Mouse (Mus musculus) brain, embryonic 14.5 days (tissue): Measurements from ENCODE around the gene Zfp869. TPM values are rescaled to one million over a fixed set of nuclear protein-coding genes. Genes with fewer than 3 reads are reported as not detected.
"Not testable (repeated sequence)": the region's sequence is repeated elsewhere in the genome, so short reads cannot be mapped to it uniquely, and the experiment has no call there.

Experiments used
- DNase-seq: peaks from one replicate; pipeline ENCODE4 v3.0.0-alpha.2; 2011; ENCODE audit warnings: low read depth
- CTCF ChIP-seq: fragments of 200-500 bp; IDR thresholded peaks from 2 replicates; pipeline ENCODE4 v1.5.1; 2012; ENCODE audit warnings: inconsistent platforms, mild to moderate bottlenecking, moderate library complexity, borderline replicate concordance; ENCODE audit not compliant: insufficient read depth, insufficient read length; ENCODE audit errors: extremely low read depth
- POLR2A ChIP-seq: fragments of 200-500 bp; IDR thresholded peaks from 2 replicates; pipeline ENCODE4 v1.6.1; 2012; ENCODE audit warnings: mild to moderate bottlenecking, inconsistent platforms, borderline replicate concordance; ENCODE audit not compliant: poor library complexity, insufficient read depth, insufficient read length, severe bottlenecking; ENCODE audit errors: extremely low read depth
- polyA plus RNA-seq: library from polyadenylated mRNA; depleted of rRNA; stranded (reverse); fragments of >200 nt; gene quantifications from 2 replicates; pipeline ENCODE4 v1.2.3, GENCODE M21; 2012; rRNA removed

Zfp869 gene
- 13.5 and 14.3 TPM in 2 replicates for polyA plus RNA-seq

DNA sequence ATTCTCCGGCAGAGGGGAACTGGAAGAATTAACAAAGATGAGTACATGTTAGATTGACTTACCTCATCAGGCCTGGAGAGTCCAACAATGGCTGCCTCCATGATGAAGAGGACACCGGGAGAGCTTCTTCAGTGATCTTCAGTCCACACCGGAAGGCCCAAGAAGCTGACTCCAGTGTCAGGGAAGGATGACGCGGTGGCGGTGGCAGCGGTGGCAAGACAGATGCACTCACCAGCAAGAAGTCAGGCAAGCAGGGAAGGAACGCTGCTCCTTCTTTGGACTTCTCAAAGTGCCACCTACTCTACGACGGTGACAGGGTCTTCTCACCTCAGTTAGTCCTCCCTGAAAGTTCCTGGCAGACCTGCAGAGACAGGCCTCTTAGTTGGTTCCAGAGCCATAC, at the start of gene Zfp869:
Zfp869 (minus strand) TSS at position 101 of the 400 bp plus-strand sequence.
- not testable (repeated sequence) for DNase-seq

DNA sequence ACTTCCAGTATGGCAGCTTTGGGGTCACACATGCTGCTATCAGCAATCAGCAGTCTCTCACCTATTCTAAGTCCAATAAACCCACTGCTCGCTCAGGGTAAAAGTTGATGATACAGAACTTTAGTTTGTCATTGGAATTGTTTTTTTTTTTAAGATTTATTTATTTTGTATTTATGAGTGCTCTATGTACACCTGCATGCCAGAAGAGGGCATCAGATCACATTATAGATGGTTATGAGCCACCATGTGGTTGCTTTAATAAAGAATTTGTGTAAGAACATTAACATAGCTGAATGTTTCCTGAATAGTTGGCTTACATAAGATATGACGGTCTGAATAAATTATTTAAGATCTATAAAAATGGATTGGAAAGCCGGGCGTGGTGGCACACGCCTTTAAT, 47.8 kb upstream of the Zfp869 start:
- TF ChIP-seq CTCF (no peak), POLR2A (no peak)
- DNase-seq, result no peak

DNA sequence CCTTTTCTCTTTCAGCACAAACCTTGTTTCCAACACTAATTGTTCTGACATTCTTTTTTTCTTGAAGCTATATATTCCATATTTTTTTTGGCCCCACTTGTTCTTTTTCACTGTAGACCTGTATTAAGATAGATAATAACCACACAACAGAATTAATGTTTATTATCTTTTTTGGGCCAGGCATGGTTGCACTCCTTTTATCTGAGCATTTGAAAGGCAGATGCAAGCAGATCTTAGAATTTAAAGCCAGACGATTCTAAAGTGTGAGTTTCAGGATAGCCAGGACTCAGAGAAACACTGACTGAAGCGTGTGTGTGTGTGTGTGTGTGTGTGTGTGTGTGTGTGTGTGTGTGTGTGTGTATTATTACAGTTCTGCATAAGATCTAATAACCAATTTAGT, 41.9 kb upstream of the Zfp869 start:
- DNase-seq, result no peak

DNA sequence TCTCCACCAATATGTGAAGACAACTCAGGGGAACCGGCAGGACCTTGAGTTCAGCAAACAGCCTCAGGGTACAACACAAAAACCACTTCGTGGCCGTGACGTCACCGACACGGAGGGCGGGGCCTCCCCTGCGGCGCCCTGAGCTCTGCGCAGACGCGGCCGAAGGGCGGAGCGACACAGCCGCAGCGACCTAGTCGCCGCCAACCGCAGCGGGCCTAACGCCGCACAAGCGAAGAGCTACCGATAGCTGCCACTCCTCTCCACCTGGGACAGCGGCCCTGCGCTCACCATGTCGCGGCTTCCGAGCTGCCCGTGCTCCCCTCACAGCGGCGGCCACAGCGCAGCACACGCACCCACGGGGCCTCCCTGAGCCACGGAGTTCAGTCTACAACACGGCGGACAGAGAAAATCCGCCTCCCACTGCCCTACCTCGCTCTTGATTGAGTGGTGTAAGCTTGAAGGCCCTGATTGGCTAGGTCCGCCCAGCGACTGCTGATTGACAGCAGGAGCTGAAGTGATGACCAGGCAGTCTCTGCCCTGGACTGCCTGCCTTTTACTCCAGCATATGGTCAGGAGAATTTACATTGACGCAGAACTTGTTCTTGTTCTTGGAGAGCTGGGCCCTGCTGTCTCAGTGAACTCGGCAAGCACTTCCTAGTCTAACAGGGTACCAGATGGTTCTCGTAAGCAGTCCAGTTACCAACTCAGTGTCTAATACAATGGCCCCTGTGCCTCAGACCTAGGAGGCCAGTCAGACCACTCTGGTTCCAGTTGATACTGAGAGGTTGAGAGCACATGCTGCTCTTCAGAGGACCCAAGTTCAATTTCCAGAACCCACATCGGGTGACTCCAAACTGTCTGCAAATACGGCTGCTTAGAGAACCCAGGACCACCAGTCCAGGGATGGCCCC, 39.3 kb upstream of the Zfp869 start, which contains the start of gene Zfp963:
Zfp963 (minus strand) TSS at position 427 of the 911 bp plus-strand sequence.
- peak; percentile 99 for TF ChIP-seq POLR2A
- no peak for TF ChIP-seq CTCF
- peak; percentile 98 for DNase-seq

More for the DNA sequence above, 41.9 kb upstream of the Zfp869 start:
- no peak for TF ChIP-seq CTCF
- TF ChIP-seq POLR2A, result no peak

DNA sequence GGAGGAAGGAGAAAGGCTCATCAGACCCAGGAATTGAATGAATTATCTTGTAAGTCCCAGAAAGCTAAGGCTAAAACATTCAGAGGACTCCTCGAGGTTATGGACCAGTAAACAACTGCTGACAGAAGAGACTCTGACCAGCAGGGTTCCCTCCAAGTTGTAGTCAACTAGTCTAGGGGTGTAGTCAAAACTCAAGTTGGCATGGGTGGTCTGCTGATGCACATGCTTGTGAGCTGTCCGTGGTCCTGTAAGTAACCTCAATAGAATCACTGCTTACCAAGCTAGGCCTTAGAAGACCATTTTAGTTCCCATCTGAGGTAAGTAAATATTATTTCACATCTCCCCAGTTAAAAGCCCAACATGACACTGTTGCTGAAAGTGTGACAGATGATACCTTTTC, 30.7 kb upstream of the Zfp869 start:
- no peak for DNase-seq
- TF ChIP-seq CTCF (no peak), POLR2A (no peak)

DNA sequence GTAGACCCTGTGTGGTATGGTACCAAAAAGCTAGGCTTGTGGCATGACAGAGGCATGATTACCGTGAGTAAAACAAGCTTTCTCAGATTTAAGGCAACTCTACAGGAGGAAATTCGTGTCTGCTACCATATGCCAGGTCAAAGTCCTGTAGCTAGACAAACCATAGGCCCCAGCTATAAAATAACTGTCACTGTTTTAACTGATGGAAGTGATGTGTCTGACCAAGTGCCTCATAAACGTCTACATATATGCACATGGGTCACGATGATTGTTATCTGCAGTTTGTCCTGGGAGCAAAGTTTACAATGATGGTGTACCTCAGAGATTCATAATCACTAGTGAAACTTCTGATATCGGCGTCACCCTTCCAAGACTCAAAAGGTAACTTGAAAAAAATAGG, 30.2 kb upstream of the Zfp869 start:
- DNase-seq, result no peak
- no peak for TF ChIP-seq POLR2A

DNA sequence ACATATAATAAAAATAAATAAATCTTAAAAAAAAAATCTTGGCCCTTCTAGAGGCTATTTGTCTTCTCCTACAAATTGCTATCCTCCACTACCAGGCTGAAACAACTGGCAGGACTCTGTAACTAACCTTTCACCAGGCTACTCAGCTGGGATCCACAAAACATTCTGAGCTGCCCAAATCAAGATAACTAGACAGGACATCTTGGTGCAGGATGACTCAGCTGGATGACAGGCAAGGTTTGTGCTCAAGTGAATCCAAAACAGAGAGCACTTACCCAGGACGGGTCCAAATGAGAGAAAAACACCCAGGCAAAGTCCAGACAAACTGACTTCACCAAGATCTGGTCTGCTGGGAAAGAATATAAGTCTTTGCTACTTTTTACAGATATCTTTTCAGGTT, 25.0 kb upstream of the Zfp869 start:
- TF ChIP-seq CTCF, result no peak
- no peak for TF ChIP-seq POLR2A
- no peak for DNase-seq

DNA sequence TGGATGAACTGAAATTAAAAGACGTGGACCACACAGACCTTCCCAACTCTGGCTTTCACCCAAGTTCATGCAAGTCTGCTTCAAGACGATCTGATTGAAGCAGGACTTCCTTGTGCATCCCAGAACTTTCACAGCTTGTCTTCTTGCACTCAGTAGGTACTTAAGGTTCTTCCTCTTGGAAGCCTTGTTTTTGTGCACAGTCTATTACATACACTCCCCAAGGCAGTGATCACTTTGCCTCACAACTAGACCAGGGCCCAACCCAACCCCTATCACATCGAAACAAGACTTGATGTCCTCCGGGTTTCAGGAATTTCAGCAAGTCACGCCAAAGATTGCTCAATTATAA, 6.7 kb upstream of the Zfp869 start:
- TF ChIP-seq CTCF (no peak), POLR2A (no peak)
- no peak for DNase-seq

DNA sequence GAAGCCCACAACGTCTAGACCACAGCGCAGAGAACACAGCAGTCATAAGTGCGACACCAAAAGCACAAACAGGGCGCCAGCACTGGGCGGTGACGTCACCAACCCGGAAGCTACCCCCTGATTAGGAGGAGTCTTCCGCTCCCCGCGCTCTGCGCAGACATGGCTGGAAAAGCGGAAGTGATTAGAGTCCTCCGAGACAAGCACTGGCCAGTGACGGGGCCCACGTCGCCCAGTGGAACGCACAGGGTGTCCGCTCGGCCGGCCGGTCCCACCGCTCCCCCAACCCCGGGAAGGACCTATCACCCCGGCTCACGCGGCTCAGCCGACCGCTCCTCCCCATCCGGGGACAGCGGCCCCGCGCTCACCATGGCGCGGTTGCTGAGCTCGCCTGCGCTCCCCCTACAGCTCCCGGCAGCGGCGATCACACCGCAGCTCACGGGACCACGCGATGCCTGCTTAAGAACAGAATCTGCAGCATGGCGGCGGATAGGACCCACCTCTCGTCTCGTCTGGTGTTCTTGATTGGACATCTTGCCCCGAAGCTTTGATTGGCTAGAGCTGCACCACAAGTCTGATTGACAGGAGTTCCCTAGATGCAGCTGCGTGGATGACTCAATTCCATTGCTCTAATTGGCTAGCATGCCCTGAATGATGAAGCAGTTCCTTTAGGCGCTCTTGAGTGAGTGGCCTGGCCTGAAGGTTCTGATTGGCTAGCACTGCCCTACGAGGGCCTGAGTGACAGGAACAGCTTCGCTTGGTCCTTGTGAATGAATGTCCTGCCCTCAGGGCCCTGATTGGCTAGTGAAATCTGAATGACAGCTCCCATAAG, 6.1 kb upstream of the Zfp869 start:
- TF ChIP-seq CTCF (no peak), POLR2A (peak; percentile 92)
- peak; percentile 100 for DNase-seq

DNA sequence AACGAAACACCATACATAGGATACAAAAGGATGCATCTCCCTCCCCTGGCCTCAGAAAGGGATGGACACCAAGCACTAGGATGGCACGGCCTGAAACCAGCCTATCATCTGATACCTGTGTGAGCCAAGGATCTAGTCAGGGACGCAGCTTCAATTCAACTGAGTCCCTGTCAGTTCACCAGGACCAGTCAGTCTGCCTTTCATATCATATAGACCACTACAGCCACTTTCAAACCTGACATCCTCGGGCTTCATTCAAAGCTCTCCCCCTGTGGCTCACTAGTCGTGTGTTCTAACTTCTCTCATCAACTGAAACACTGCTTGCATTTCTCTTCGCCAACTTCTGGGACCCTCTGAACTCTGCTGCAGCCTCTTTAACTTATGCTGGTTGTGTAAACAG, 4.8 kb upstream of the Zfp869 start:
- TF ChIP-seq POLR2A (no peak), CTCF (no peak)
- no peak for DNase-seq

DNA sequence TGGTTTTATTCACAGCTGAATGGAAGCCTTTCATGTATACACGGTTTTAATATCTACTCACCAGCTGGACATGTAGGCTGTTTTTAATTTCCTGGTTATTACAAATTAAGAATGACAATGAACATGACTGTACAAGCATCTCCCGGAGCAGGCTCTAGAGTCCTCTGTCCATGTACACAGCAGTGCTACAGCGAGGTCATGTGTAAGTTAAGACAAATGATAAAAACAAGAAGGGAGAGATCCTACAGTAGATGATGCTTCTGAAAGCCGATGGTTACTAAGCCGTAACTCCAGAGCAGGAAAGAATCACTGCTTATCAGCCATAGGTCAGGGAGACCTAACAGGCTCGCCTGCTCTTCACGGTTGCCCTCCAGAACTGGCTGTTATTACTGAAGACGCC, 3.0 kb upstream of the Zfp869 start:
- TF ChIP-seq POLR2A (no peak), CTCF (no peak)
- DNase-seq, result no peak

DNA sequence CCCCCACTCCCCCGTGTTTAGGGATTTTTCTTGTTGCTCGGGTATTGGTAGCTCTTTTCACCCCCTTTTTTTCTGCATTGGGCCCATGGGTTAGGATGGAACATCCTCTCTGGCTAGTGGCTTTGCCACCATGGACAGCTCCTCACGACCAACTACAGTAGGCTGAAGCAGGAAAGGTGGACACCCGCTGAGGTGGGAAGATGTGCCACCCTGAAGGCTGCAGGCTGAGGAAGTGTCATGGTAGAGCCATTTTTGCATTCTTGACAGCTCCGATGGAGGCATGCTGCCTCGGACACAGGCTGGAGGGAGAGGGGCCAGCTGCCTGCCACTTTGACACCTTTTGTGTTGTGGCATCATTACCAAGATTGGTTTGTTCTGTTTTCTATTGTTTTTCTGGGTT, 8.7 kb downstream of the Zfp869 start:
- no peak for DNase-seq
- TF ChIP-seq POLR2A (no peak), CTCF (no peak)

DNA sequence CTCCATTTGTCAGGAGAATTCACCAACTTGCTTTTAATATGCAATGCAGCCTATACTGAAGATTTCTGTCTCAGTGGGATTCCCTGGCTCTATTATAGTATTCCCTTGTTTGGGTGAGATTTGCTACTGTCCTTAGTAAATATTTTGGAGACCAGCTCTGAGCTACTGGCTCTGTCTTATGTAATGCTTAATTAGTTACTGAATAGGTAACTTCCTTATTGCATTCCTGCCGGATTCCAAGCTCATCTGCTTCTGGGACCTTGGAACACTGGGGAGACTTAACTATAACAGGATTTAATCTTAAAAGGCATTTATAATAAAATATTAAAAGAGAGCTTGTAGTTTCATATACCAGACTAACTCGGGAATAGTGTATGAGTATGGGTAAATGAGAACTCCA, 45.5 kb downstream of the Zfp869 start:
- DNase-seq, result not testable (repeated sequence)
